Mouse (Mus musculus): ENCODE measurements around the gene Gm10964. TPM values are rescaled to one million over a fixed set of nuclear protein-coding genes. Genes with fewer than 3 reads are reported as not detected.

Gm10964 gene
- polyA plus RNA-seq, 2 experiments, result not detected

GRCm38 (mm10) chr3:103705426-103705825 lies 33.7 kb upstream of the Gm10964 start:
- Histone ChIP-seq H3K36me3 (ENCODE audit: control insufficient read depth, insufficient read depth, low read length) (no peaks in the 10 kb centered on the region), H3K4me1 (ENCODE audit: control insufficient read depth, insufficient read depth, low read length) (0 out of 2 replicates have a peak, but pooled peaks cover 3% of the 10 kb centered on the region), H3K4me2 (replicated peaks; ENCODE audit: low read depth, low read length, severe bottlenecking) (no peak overlapping the region), H3K27me3 (ENCODE audit: control insufficient read depth, insufficient read depth, low read length) (no peaks in the 10 kb centered on the region), H3K27ac (replicated peaks; ENCODE audit: low read depth, low read length) (no peak overlapping the region), H3K9me3 (ENCODE audit: control insufficient read depth, low read length) (no peaks in the 10 kb centered on the region), H3K9ac (ENCODE audit: low read depth, low read length, severe bottlenecking) (no peak overlapping the region), H3K4me3 (replicated peaks; ENCODE audit: low read length) (no peak overlapping the region)
- TF ChIP-seq POLR2A (IDR thresholded peaks at IDR 0.05; ENCODE audit: borderline replicate concordance, extremely low read depth, insufficient read depth, insufficient read length), result no peak
- no peak for ATAC-seq (ENCODE audit: low FRiP score, low read depth)
- 82% methylated on average over 12 of the region's 12 CpGs for WGBS
- no peak for DNase-seq (ENCODE audit: low spot score)

GRCm38 (mm10) chr3:103709470-103710040 lies 29.6 kb upstream of the Gm10964 start:
- no peak for TF ChIP-seq POLR2A (IDR thresholded peaks at IDR 0.05; ENCODE audit: borderline replicate concordance, extremely low read depth, insufficient read depth, insufficient read length)

DNA sequence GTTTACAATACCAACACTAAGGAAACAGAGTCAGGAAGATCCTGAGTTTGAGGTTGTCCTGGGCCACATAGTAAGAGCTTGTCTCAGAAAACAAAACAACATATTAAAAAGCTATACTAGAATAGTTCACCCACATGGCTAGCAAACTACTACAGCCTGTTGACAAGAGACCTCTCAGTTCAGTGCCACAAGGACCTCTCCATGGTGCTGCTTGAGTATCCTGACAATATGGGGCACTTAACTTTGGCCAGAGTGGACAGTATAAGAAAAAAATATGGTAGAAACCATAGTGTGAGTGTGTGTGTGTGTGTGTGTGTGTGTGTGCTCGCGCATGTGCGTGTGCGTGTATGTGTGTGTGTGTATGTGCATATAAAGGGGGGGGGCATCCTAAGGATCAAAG lies 27.0 kb upstream of the Gm10964 start:
- peaks cover 19% of the 10 kb centered on the region for H3K4me1 ChIP-seq (ENCODE audit: control insufficient read depth, insufficient read depth, low read length)
- H3K9ac ChIP-seq (ENCODE audit: low read depth, low read length, severe bottlenecking), result no peak overlapping the region
- no peak overlapping the region for H3K27ac ChIP-seq (replicated peaks; ENCODE audit: low read depth, low read length)
- DNase-seq (ENCODE audit: low spot score) (no peak), ATAC-seq (ENCODE audit: low FRiP score, low read depth) (no peak)
- 98% methylated on average over 4 of the region's 4 CpGs for WGBS
- no peaks in the 10 kb centered on the region for H3K27me3 ChIP-seq (ENCODE audit: control insufficient read depth, insufficient read depth, low read length)
- no peak for TF ChIP-seq POLR2A (IDR thresholded peaks at IDR 0.05; ENCODE audit: borderline replicate concordance, extremely low read depth, insufficient read depth, insufficient read length)
- H3K4me3 ChIP-seq (replicated peaks; ENCODE audit: low read length), result no peak overlapping the region
- H3K36me3 ChIP-seq (ENCODE audit: control insufficient read depth, insufficient read depth, low read length), result no peaks in the 10 kb centered on the region
- H3K4me2 ChIP-seq (replicated peaks; ENCODE audit: low read depth, low read length, severe bottlenecking), result no peak overlapping the region
- H3K9me3 ChIP-seq (ENCODE audit: control insufficient read depth, low read length), result no peaks in the 10 kb centered on the region

More at GRCm38 (mm10) chr3:103709470-103710040, 29.6 kb upstream of the Gm10964 start:
- no peak overlapping the region for H3K4me2 ChIP-seq (replicated peaks; ENCODE audit: low read depth, low read length, severe bottlenecking)
- H3K27ac ChIP-seq (replicated peaks; ENCODE audit: low read depth, low read length), result no peak overlapping the region
- no peak overlapping the region for H3K9ac ChIP-seq (ENCODE audit: low read depth, low read length, severe bottlenecking)
- 87% methylated on average over 5 of the region's 5 CpGs for WGBS
- 0 out of 2 replicates have a peak, but pooled peaks cover 3% of the 10 kb centered on the region for H3K4me1 ChIP-seq (ENCODE audit: control insufficient read depth, insufficient read depth, low read length)
- H3K36me3 ChIP-seq (ENCODE audit: control insufficient read depth, insufficient read depth, low read length), result no peaks in the 10 kb centered on the region
- ATAC-seq (ENCODE audit: low FRiP score, low read depth) (no peak), DNase-seq (ENCODE audit: low spot score) (no peak)
- no peak overlapping the region for H3K4me3 ChIP-seq (replicated peaks; ENCODE audit: low read length)
- H3K27me3 ChIP-seq (ENCODE audit: control insufficient read depth, insufficient read depth, low read length), result no peaks in the 10 kb centered on the region
- no peaks in the 10 kb centered on the region for H3K9me3 ChIP-seq (ENCODE audit: control insufficient read depth, low read length)

DNA sequence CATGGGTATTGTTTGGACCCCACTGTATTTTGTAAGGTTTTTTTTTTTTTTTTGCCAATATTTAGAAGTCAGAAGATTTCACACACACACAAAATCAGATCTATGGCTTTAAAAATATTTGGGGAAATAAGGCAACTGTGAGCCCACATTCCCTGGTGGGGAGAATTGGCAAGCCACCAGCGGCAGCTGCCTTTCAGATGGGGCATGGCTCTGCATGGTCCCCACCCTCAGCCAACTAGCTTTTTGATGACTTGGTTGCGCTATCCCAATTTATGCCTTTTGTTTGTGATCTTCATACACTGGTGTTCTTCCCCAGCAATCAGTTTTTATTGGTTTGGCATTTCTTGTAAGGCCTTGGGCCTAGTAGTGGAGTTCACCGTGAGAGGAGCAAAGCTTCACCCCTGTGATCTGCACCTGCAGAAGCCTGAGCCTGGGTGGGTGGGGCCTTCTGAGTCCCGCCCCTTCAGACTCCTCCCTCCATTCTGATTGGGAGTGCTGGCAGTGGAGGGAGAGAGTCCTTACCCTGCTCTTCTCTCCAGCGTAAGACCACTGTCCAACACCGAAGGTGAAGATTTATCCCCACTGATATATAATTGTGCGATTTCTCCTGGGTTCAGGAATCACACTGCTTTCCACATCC lies 24.8 kb upstream of the Gm10964 start:
- DNase-seq (ENCODE audit: low spot score) (no peak), ATAC-seq (ENCODE audit: low FRiP score, low read depth) (no peak)
- TF ChIP-seq POLR2A (IDR thresholded peaks at IDR 0.05; ENCODE audit: borderline replicate concordance, extremely low read depth, insufficient read depth, insufficient read length), result no peak
- 68% methylated on average over 7 of the region's 7 CpGs for WGBS
- Histone ChIP-seq H3K36me3 (ENCODE audit: control insufficient read depth, insufficient read depth, low read length) (no peaks in the 10 kb centered on the region), H3K4me3 (replicated peaks; ENCODE audit: low read length) (no peak overlapping the region), H3K27ac (replicated peaks; ENCODE audit: low read depth, low read length) (no peak overlapping the region), H3K4me1 (ENCODE audit: control insufficient read depth, insufficient read depth, low read length) (peaks cover 28% of the 10 kb centered on the region), H3K9ac (ENCODE audit: low read depth, low read length, severe bottlenecking) (no peak overlapping the region), H3K4me2 (replicated peaks; ENCODE audit: low read depth, low read length, severe bottlenecking) (no peak overlapping the region), H3K27me3 (ENCODE audit: control insufficient read depth, insufficient read depth, low read length) (no peaks in the 10 kb centered on the region), H3K9me3 (ENCODE audit: control insufficient read depth, low read length) (no peaks in the 10 kb centered on the region)

GRCm38 (mm10) chr3:103714942-103715341 lies 24.2 kb upstream of the Gm10964 start:
- H3K4me2 ChIP-seq (replicated peaks; ENCODE audit: low read depth, low read length, severe bottlenecking), result no peak overlapping the region
- no peaks in the 10 kb centered on the region for H3K9me3 ChIP-seq (ENCODE audit: control insufficient read depth, low read length)
- no peak overlapping the region for H3K4me3 ChIP-seq (replicated peaks; ENCODE audit: low read length)
- ATAC-seq (ENCODE audit: low FRiP score, low read depth) (no peak), DNase-seq (ENCODE audit: low spot score) (no peak)
- H3K27me3 ChIP-seq (ENCODE audit: control insufficient read depth, insufficient read depth, low read length), result no peaks in the 10 kb centered on the region
- H3K4me1 ChIP-seq (ENCODE audit: control insufficient read depth, insufficient read depth, low read length), result peaks cover 30% of the 10 kb centered on the region
- H3K9ac ChIP-seq (ENCODE audit: low read depth, low read length, severe bottlenecking), result no peak overlapping the region
- no peaks in the 10 kb centered on the region for H3K36me3 ChIP-seq (ENCODE audit: control insufficient read depth, insufficient read depth, low read length)
- no peak for TF ChIP-seq POLR2A (IDR thresholded peaks at IDR 0.05; ENCODE audit: borderline replicate concordance, extremely low read depth, insufficient read depth, insufficient read length)
- no peak overlapping the region for H3K27ac ChIP-seq (replicated peaks; ENCODE audit: low read depth, low read length)
- WGBS, result 68% methylated on average over 8 of the region's 8 CpGs

Measured in limb, embryonic 14.5 days (tissue).